Mouse (Mus musculus) thymus, postnatal 0 days (tissue): ENCODE measurements around the gene Dera. TPM values are rescaled to one million over a fixed set of nuclear protein-coding genes. Genes with fewer than 3 reads are reported as not detected.
A peak's percentile ranks its signal among the peaks of the same experiment; 100 is the strongest.

Experiments
- DNase-seq: peaks from one replicate; pipeline ENCODE4 v3.0.0-alpha.2; 2015; ENCODE audit warnings: low spot score
- polyA plus RNA-seq: library from polyadenylated mRNA; unstranded; fragments of >200 nt; fragmentation: Nextera tagmentation; extraction: Ambion mirVana; gene quantifications from 2 replicates; pipeline ENCODE4 v1.2.1, GENCODE M21; 2015

The Dera gene
- polyA plus RNA-seq, 1 experiment from 2014 or later, result 120 TPM

GRCm38 (mm10) chr6:137804606-137805005, 50.3 kb downstream of the Dera start:
- no peak for DNase-seq

GRCm38 (mm10) chr6:137806342-137806741, 52.0 kb downstream of the Dera start:
- DNase-seq, result no peak

GRCm38 (mm10) chr6:137806806-137807205, 52.5 kb downstream of the Dera start:
- DNase-seq, result no peak

GRCm38 (mm10) chr6:137807296-137807695, 53.0 kb downstream of the Dera start:
- DNase-seq, result no peak

GRCm38 (mm10) chr6:137808706-137809105, 54.4 kb downstream of the Dera start:
- DNase-seq, result no peak

- DNase-seq, result no peak
These were observed 55.8 kb downstream of the Dera start for GRCm38 (mm10) chr6:137810136-137810535.

- DNase-seq, result no peak
These were observed 59.7 kb downstream of the Dera start for GRCm38 (mm10) chr6:137814006-137814405.

- DNase-seq, result no peak
These were observed 62.2 kb downstream of the Dera start for GRCm38 (mm10) chr6:137816508-137816907.

GRCm38 (mm10) chr6:137822550-137822949, 68.2 kb downstream of the Dera start:
- DNase-seq, result no peak

- DNase-seq, result no peak
These were observed 70.0 kb downstream of the Dera start for GRCm38 (mm10) chr6:137824046-137825021.

GRCm38 (mm10) chr6:137825022-137825613, 70.8 kb downstream of the Dera start:
- no peak for DNase-seq

- no peak for DNase-seq
These were observed 74.9 kb downstream of the Dera start for GRCm38 (mm10) chr6:137829056-137829776.

GRCm38 (mm10) chr6:137836799-137837198, 82.5 kb downstream of the Dera start:
- DNase-seq, result no peak

GRCm38 (mm10) chr6:137843337-137843736, 89.0 kb downstream of the Dera start:
- no peak for DNase-seq

GRCm38 (mm10) chr6:137857198-137858194, 103.2 kb downstream of the Dera start:
- DNase-seq, result no peak

GRCm38 (mm10) chr6:137869903-137870580, 115.7 kb downstream of the Dera start:
- DNase-seq, result no peak

- no peak for DNase-seq
These were observed 116.3 kb downstream of the Dera start for GRCm38 (mm10) chr6:137870667-137871066.

- DNase-seq, result peak; percentile 20
These were observed 117.8 kb downstream of the Dera start for GRCm38 (mm10) chr6:137872055-137872735.

- no peak for DNase-seq
These were observed 120.3 kb downstream of the Dera start for GRCm38 (mm10) chr6:137874471-137875244.
